Mouse (Mus musculus) brain, adult 2 months (tissue): Measurements from ENCODE around the gene Prph2.

Experiments used
- DNase-seq: peaks from one replicate; pipeline ENCODE4 v3.0.0; 2011; ENCODE audit warnings: low read depth, low spot score

Prph2 gene

GRCm38 (mm10) chr17:46963186-46963585 lies 52.9 kb downstream of the Prph2 start:
- DNase-seq: peak; percentile 44

- peak; percentile 8 for DNase-seq
Observed at GRCm38 (mm10) chr17:46966892-46967291, 56.6 kb downstream of the Prph2 start.

GRCm38 (mm10) chr17:46972603-46973002 lies 62.3 kb downstream of the Prph2 start:
- no peak for DNase-seq
